8 mouse cellular contexts compared by ENCODE assay signal in the genomic region with DNA sequence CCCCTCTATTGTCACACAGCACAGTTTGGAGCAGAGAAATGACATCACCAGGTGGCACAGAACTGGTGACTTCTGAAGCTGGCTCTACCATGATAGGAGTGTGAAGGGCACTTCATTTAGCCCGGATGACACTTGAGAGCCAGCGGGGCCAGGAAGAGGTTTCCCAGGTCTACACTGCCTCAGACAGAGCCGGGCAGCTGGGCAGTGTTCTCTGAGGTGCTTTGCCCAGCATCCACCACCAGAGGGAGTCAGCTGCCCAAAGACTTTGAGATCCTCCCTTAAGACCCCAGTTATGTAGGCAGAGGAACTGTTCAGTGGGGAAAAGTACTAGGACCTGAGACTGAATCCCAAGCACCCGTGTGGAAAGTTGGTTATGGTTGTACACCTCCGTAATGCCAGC. TPM values are rescaled to one million over a fixed set of nuclear protein-coding genes. Genes with fewer than 3 reads are reported as not detected.
DNase-seq lines count a peak whose midpoint lies in the region; ATAC-seq lines count a peak whose summit lies in the region.

No protein-coding gene starts in this region.

- ATAC-seq in liver, embryonic 13.5 days (ENCODE audit: low read depth): 0 out of 2 replicates have a peak, but pooled peaks have one; percentile 43
- peak; percentile 69; the same call in 1 of the 2 replicates for ATAC-seq in neural tube, embryonic 14.5 days (ENCODE audit: low read depth)

- no peak overlapping the region for H3K4me3 ChIP-seq in liver, embryonic 13.5 days (replicated peaks)
- H3K4me3 ChIP-seq in neural tube, embryonic 14.5 days (ENCODE audit: low read depth, low read length): no peak overlapping the region

- no peak overlapping the region for H3K9ac ChIP-seq in liver, embryonic 13.5 days
- no peak overlapping the region for H3K9ac ChIP-seq in neural tube, embryonic 14.5 days (replicated peaks; ENCODE audit: low read depth, low read length)

- peak; percentile 15 for DNase-seq in urinary bladder, postnatal 25 days (ENCODE audit: low spot score)
- DNase-seq in urinary bladder, postnatal 36 days (ENCODE audit: low spot score in 2 of 2): no peak
- peak; percentile 84 to 88 for DNase-seq in cerebellum, postnatal 10 days
- peak; percentile 59 to 62 for DNase-seq in frontal cortex, postnatal 25 days (ENCODE audit: low spot score in 2 of 2)
- DNase-seq in kidney, postnatal 25 days: peak; percentile 48 to 61
- peak; percentile 11 for DNase-seq in liver, embryonic 13.5 days
- peak; percentile 41 for DNase-seq in yolk sac, embryonic 10.5 days (ENCODE audit: low spot score)

- H3K4me1 ChIP-seq in liver, embryonic 13.5 days (replicated peaks): no peaks in the 10 kb centered on the region
- H3K4me1 ChIP-seq in neural tube, embryonic 14.5 days (ENCODE audit: control insufficient read depth, insufficient read depth, low read length): 0 out of 2 replicates have a peak, but pooled peaks cover 6% of the 10 kb centered on the region

- no peak overlapping the region for H3K4me2 ChIP-seq in liver, embryonic 13.5 days
- H3K4me2 ChIP-seq in neural tube, embryonic 14.5 days (ENCODE audit: low read depth, low read length): no peak overlapping the region

- 8% methylated on average over 5 of the region's 5 CpGs for WGBS in liver, embryonic 13.5 days (ENCODE audit: insufficient replicate concordance)
- 19% methylated on average over 5 of the region's 5 CpGs for WGBS in neural tube, embryonic 14.5 days

- no peaks in the 10 kb centered on the region for H3K27me3 ChIP-seq in liver, embryonic 13.5 days
- H3K27me3 ChIP-seq in neural tube, embryonic 14.5 days (ENCODE audit: control insufficient read depth, insufficient read depth, low read length): no peaks in the 10 kb centered on the region

- no peak overlapping the region for H3K27ac ChIP-seq in liver, embryonic 13.5 days
- H3K27ac ChIP-seq in neural tube, embryonic 14.5 days (ENCODE audit: low read depth, low read length): no peak overlapping the region

- peaks cover 6% of the 10 kb centered on the region; the same call in 1 of the 2 replicates for H3K9me3 ChIP-seq in liver, embryonic 13.5 days (replicated peaks)
- H3K9me3 ChIP-seq in neural tube, embryonic 14.5 days (ENCODE audit: control insufficient read depth, low read length): 0 out of 2 replicates have a peak, but pooled peaks cover 2% of the 10 kb centered on the region

- H3K36me3 ChIP-seq in liver, embryonic 13.5 days: peaks cover 11% of the 10 kb centered on the region; the same call in 1 of the 2 replicates
- H3K36me3 ChIP-seq in neural tube, embryonic 14.5 days (ENCODE audit: control insufficient read depth, insufficient read depth, low read length): no peaks in the 10 kb centered on the region

RNA-seq across cellular contexts. Expression of gene Mmd2, which starts 27.1 kb away (rescaled TPM):
- polyA plus RNA-seq in liver, embryonic 13.5 days (2015; fragmentation: Nextera tagmentation; extraction: Ambion mirVana): 16.9 and 19.5 TPM in 2 replicates
- polyA plus RNA-seq in neural tube, embryonic 14.5 days (2014; fragmentation: Nextera tagmentation; extraction: Ambion mirVana): 59.7 and 59.9 TPM in 2 replicates

RNA-seq across cellular contexts. Expression of gene Radil, which starts 30.6 kb away (rescaled TPM):
- polyA plus RNA-seq in liver, embryonic 13.5 days (2015; fragmentation: Nextera tagmentation; extraction: Ambion mirVana): 0.09 and 0.14 TPM in 2 replicates
- polyA plus RNA-seq in neural tube, embryonic 14.5 days (2014; fragmentation: Nextera tagmentation; extraction: Ambion mirVana): 14.2 and 20.1 TPM in 2 replicates

RNA-seq across cellular contexts. Expression of gene Wipi2, which starts 46.0 kb away (rescaled TPM):
- 35.4 and 38.9 TPM in 2 replicates for polyA plus RNA-seq in liver, embryonic 13.5 days (2015; fragmentation: Nextera tagmentation; extraction: Ambion mirVana)
- 40.4 and 53.1 TPM in 2 replicates for polyA plus RNA-seq in neural tube, embryonic 14.5 days (2014; fragmentation: Nextera tagmentation; extraction: Ambion mirVana)

RNA-seq across cellular contexts. Expression of gene Papolb, which starts 51.6 kb away (rescaled TPM):
- not detected in 2 replicates for polyA plus RNA-seq in liver, embryonic 13.5 days (2015; fragmentation: Nextera tagmentation; extraction: Ambion mirVana)
- polyA plus RNA-seq in neural tube, embryonic 14.5 days (2014; fragmentation: Nextera tagmentation; extraction: Ambion mirVana): 0.24 and 0.66 TPM in 2 replicates

Comparison
In these comparisons a context has a peak if more than half of its experiments do, and no peak if none do; other contexts are left out.
1. DNase-seq: peak in urinary bladder, postnatal 25 days (single experiment), cerebellum, postnatal 10 days (2 of 2), frontal cortex, postnatal 25 days (2 of 2), kidney, postnatal 25 days (2 of 2), liver, embryonic 13.5 days (single experiment) and yolk sac, embryonic 10.5 days (single experiment); none in urinary bladder, postnatal 36 days (0 of 2).
2. RNA of gene Radil, which starts 30.6 kb away (polyA plus RNA-seq): 14.2 to 20.1 TPM in neural tube, embryonic 14.5 days; 0.09 to 0.14 TPM in liver, embryonic 13.5 days; every median in the first group is over 10 times any median in the second.